Mouse (Mus musculus): ENCODE measurements around the gene Cxcl3. TPM values are rescaled to one million over a fixed set of nuclear protein-coding genes. Genes with fewer than 3 reads are reported as not detected.

Cxcl3 gene
- polyA plus RNA-seq, 1 experiment from 2014 or later = not detected

DNA sequence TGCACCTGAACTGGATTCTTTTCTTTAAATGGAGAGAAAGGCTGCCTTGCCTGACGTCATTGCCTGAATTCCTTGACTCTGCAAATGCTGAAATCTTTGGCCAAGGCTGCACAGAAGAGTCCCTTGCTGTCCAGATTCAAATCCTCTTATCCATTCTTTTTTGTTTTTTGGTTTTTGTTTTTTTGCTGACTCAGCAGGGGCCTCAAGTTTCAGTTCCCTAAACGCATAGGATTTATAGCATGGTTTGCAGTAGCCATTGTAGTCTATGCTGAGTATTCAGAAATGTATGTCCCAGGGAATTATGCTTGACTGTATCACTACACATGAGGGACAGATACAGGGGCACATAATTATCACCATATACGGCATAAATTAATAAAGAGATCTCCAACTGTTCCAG is 14.5 kb upstream of the Cxcl3 start:
- H3K27me3 ChIP-seq (ENCODE audit: insufficient read depth, low read length) = no peaks in the 10 kb centered on the region
- H3K27ac ChIP-seq (ENCODE audit: low read depth) = peak overlapping the region; percentile 46; the same call in 1 of the 2 replicates
- no peaks in the 10 kb centered on the region for H3K4me1 ChIP-seq (ENCODE audit: insufficient read depth)
- DNase-seq = no peak
- TF ChIP-seq CTCF (IDR thresholded peaks at IDR 0.05; ENCODE audit: low read depth) = no peak
- no peak for TF ChIP-seq EP300 (IDR thresholded peaks at IDR 0.05; ENCODE audit: low read depth)
- 38% methylated on average over 3 of the region's 3 CpGs for WGBS (ENCODE audit: insufficient replicate concordance)
- H3K4me2 ChIP-seq (ENCODE audit: low read depth, low read length) = peak overlapping the region; percentile 22; the same call in 1 of the 2 replicates
- ATAC-seq = no peak
- H3K9ac ChIP-seq (replicated peaks) = no peak overlapping the region
- no peaks in the 10 kb centered on the region for H3K36me3 ChIP-seq (replicated peaks; ENCODE audit: insufficient read depth, low read length)
- H3K9me3 ChIP-seq (ENCODE audit: low read length) = no peaks in the 10 kb centered on the region
- H3K4me3 ChIP-seq (ENCODE audit: low read depth, low read length) = no peak overlapping the region

DNA sequence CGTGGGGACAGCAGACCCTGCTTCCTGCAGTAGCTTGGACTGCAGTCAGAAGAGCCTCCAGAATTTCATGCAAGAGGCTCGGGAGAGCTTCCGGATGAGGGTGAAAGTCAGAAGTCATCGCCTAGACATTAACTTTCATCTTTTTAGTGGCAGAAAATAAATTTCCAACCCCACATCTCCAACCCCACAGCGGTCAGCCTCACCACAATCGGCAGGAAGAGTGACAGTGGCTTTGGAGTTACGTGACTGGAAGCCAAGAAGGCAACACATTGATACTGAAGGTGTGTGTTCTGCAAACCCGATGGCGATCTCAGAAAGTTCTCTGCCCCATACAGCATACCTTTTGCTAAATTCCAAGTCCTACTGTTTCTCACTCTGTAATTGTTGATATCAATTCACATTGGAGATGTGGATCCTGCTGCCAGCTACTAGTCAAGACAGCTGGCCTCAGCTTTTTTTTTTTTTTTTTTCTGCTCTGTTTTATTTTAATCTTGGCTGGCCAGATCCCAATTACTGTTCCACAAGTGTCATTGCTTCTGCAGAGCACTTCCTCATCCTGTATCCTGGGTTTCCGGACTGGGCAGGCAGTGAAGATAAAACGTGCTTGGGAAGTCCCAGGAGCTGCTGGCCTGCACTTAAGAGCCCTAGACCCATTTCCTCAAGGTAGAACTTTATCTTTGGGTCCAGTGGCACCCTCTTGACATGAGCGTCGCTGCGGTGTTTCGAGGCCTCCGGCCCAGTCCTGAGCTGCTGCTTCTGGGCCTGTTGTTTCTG is 13.8 kb upstream of the Cxcl3 start, which contains the start of gene Pf4:
Gene Pf4, plus strand, starts transcription at position 556 of the 774 bp plus-strand sequence.
- H3K9me3 ChIP-seq (ENCODE audit: low read length) = no peaks in the 10 kb centered on the region
- H3K4me3 ChIP-seq (ENCODE audit: low read depth, low read length) = no peak within 1 kb of the TSS
- TF ChIP-seq CTCF (IDR thresholded peaks at IDR 0.05; ENCODE audit: low read depth) = no peak
- no peak; the same call in 1 of the 2 replicates for TF ChIP-seq EP300 (IDR thresholded peaks at IDR 0.05; ENCODE audit: low read depth)
- H3K36me3 ChIP-seq (replicated peaks; ENCODE audit: insufficient read depth, low read length) = no peaks in the 10 kb centered on the region
- no peaks in the 10 kb centered on the region for H3K27me3 ChIP-seq (ENCODE audit: insufficient read depth, low read length)
- WGBS (ENCODE audit: insufficient replicate concordance) = 35% methylated on average over 16 of the region's 16 CpGs
- ATAC-seq = peak; percentile 77
- H3K4me1 ChIP-seq (ENCODE audit: insufficient read depth) = no peaks in the 10 kb centered on the region
- H3K27ac ChIP-seq (ENCODE audit: low read depth) = peak within 1 kb of the TSS; percentile 46; the same call in 1 of the 2 replicates
- H3K4me2 ChIP-seq (ENCODE audit: low read depth, low read length) = peak within 1 kb of the TSS; percentile 22; the same call in 1 of the 2 replicates
- H3K9ac ChIP-seq (replicated peaks) = no peak within 1 kb of the TSS
- DNase-seq = no peak

DNA sequence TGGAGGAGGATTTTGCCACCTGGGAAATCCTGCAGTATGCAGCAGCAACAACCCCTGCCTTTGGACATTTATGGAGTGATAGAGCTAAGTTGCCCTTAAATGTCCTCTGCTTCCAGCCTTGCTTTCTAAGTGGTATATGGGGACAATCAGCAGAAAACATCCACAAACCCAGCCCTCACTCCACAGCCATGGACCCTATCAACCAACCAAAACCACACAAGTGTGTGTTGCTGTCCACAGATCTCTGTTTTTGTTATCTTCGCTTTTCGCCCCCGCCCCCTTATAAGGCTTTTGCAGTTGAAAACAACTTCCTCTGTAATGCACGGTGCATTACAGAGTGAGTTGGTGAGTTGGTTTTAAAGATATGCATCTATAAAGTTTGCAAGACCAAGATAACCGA is 10.3 kb upstream of the Cxcl3 start:
- Histone ChIP-seq H3K4me2 (ENCODE audit: low read depth, low read length) (no peak overlapping the region), H3K9me3 (ENCODE audit: low read length) (no peaks in the 10 kb centered on the region), H3K36me3 (replicated peaks; ENCODE audit: insufficient read depth, low read length) (no peaks in the 10 kb centered on the region), H3K4me1 (ENCODE audit: insufficient read depth) (no peaks in the 10 kb centered on the region), H3K27me3 (ENCODE audit: insufficient read depth, low read length) (no peaks in the 10 kb centered on the region), H3K9ac (replicated peaks) (no peak overlapping the region), H3K27ac (ENCODE audit: low read depth) (no peak overlapping the region), H3K4me3 (ENCODE audit: low read depth, low read length) (no peak overlapping the region)
- TF ChIP-seq EP300 (IDR thresholded peaks at IDR 0.05; ENCODE audit: low read depth) = peak; percentile 53; the same call in 1 of the 2 replicates
- no peak for TF ChIP-seq CTCF (IDR thresholded peaks at IDR 0.05; ENCODE audit: low read depth)
- ATAC-seq (peak; percentile 39), DNase-seq (no peak)
- 40% methylated on average over 5 of the region's 5 CpGs for WGBS (ENCODE audit: insufficient replicate concordance)

DNA sequence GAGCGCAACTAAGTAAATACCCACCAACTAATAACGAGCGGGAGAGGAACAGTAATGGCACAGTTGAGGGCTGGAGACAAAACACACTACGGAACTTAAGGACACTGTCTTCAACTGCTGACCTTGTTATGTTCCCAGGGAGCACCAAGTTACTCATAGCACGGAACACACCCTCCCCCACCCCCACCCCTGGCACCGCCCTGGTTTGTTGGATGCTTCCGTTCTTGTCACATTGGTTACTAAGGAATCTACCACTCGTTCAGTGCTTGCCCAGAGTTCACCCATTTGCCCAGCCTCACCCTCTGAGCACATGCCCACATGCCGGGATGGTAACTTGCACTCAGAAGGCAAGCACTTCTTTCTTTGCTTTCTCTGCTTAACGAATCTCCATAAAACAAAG is 8.3 kb upstream of the Cxcl3 start:
- no peak overlapping the region for H3K27ac ChIP-seq (ENCODE audit: low read depth)
- DNase-seq (no peak), ATAC-seq (no peak)
- no peak overlapping the region for H3K4me2 ChIP-seq (ENCODE audit: low read depth, low read length)
- no peak overlapping the region for H3K9ac ChIP-seq (replicated peaks)
- TF ChIP-seq EP300 (IDR thresholded peaks at IDR 0.05; ENCODE audit: low read depth) (no peak), CTCF (IDR thresholded peaks at IDR 0.05; ENCODE audit: low read depth) (no peak)
- 84% methylated on average over 10 of the region's 10 CpGs for WGBS (ENCODE audit: insufficient replicate concordance)
- no peaks in the 10 kb centered on the region for H3K4me1 ChIP-seq (ENCODE audit: insufficient read depth)
- H3K9me3 ChIP-seq (ENCODE audit: low read length) = no peaks in the 10 kb centered on the region
- no peaks in the 10 kb centered on the region for H3K36me3 ChIP-seq (replicated peaks; ENCODE audit: insufficient read depth, low read length)
- H3K4me3 ChIP-seq (ENCODE audit: low read depth, low read length) = no peak overlapping the region
- H3K27me3 ChIP-seq (ENCODE audit: insufficient read depth, low read length) = no peaks in the 10 kb centered on the region

DNA sequence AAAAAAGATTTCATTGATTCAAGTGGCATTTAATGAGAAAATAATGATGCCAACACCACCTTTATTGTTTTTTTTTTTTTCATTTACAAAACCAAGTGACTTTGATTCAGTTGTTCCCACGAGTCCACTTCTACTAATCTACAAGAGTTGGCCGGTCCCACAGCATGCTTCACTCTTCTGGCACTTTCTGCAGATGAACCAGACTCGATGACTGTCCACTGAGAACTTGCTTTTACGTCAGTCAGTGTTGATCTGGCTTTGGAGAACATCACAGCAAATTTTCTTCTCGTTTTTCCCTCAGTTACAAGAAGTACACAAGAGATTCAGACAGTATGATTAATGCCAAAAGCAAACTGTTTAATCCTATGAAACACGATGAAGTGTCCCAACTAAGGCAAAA is 7.0 kb upstream of the Cxcl3 start:
- H3K9ac ChIP-seq (replicated peaks) = no peak overlapping the region
- H3K36me3 ChIP-seq (replicated peaks; ENCODE audit: insufficient read depth, low read length) = no peaks in the 10 kb centered on the region
- H3K9me3 ChIP-seq (ENCODE audit: low read length) = no peaks in the 10 kb centered on the region
- no peak for ATAC-seq
- TF ChIP-seq CTCF (IDR thresholded peaks at IDR 0.05; ENCODE audit: low read depth) (no peak), EP300 (IDR thresholded peaks at IDR 0.05; ENCODE audit: low read depth) (no peak)
- H3K4me2 ChIP-seq (ENCODE audit: low read depth, low read length) = no peak overlapping the region
- WGBS (ENCODE audit: insufficient replicate concordance) = 68% methylated on average over 6 of the region's 6 CpGs
- H3K4me3 ChIP-seq (ENCODE audit: low read depth, low read length) = no peak overlapping the region
- H3K27ac ChIP-seq (ENCODE audit: low read depth) = no peak overlapping the region
- no peaks in the 10 kb centered on the region for H3K4me1 ChIP-seq (ENCODE audit: insufficient read depth)
- no peak for DNase-seq
- no peaks in the 10 kb centered on the region for H3K27me3 ChIP-seq (ENCODE audit: insufficient read depth, low read length)

DNA sequence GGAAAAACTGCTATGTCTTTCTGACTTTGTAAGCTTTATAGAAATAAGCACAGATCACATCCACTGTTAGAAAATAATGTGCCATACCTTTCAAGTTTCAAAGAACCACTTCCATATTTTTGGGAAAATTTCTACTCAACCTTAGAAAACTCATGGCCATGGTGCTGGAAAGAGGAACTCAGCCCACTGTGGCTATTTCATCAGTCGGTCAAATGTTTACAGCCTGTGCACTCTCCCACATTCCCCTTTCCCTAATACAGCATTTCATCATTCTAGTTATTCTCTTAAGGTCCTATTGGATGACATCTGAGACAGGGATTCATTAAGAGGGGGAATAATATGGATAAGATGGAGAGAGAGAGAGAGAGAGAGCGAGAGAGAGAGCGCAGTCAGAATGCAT is 2.2 kb upstream of the Cxcl3 start:
- Histone ChIP-seq H3K27ac (ENCODE audit: low read depth) (no peak overlapping the region), H3K36me3 (replicated peaks; ENCODE audit: insufficient read depth, low read length) (no peaks in the 10 kb centered on the region), H3K4me2 (ENCODE audit: low read depth, low read length) (no peak overlapping the region), H3K4me3 (ENCODE audit: low read depth, low read length) (no peak overlapping the region), H3K9ac (replicated peaks) (no peak overlapping the region), H3K4me1 (ENCODE audit: insufficient read depth) (peaks cover 4% of the 10 kb centered on the region; the same call in 1 of the 2 replicates), H3K27me3 (ENCODE audit: insufficient read depth, low read length) (no peaks in the 10 kb centered on the region), H3K9me3 (ENCODE audit: low read length) (no peaks in the 10 kb centered on the region)
- WGBS (ENCODE audit: insufficient replicate concordance) = 71% methylated on average over 3 of the region's 3 CpGs
- DNase-seq (no peak), ATAC-seq (no peak)
- TF ChIP-seq EP300 (IDR thresholded peaks at IDR 0.05; ENCODE audit: low read depth) = no peak
- TF ChIP-seq CTCF (IDR thresholded peaks at IDR 0.05; ENCODE audit: low read depth) = no peak
